Mouse (Mus musculus): ENCODE measurements around the gene Depdc1b. TPM values are rescaled to one million over a fixed set of nuclear protein-coding genes. Genes with fewer than 3 reads are reported as not detected.
A peak's percentile ranks its signal among the peaks of the same experiment; 100 is the strongest.

Gene Depdc1b
- polyA plus RNA-seq, 1 experiment from 2014 or later, result 7.3 TPM

- no peak for DNase-seq (ENCODE audit: low spot score)
- Histone ChIP-seq H3K9me3 (ENCODE audit: control insufficient read depth, low read length) (no peaks in the 10 kb centered on the region), H3K27ac (ENCODE audit: low read depth) (no peak overlapping the region), H3K4me3 (ENCODE audit: low read depth, low read length) (no peak overlapping the region), H3K27me3 (replicated peaks; ENCODE audit: control insufficient read depth, insufficient read depth, low read length) (no peaks in the 10 kb centered on the region), H3K9ac (ENCODE audit: low read length) (no peak overlapping the region), H3K36me3 (ENCODE audit: control insufficient read depth, insufficient read depth, low read length) (peaks cover 22% of the 10 kb centered on the region), H3K4me2 (ENCODE audit: low read length) (no peak overlapping the region), H3K4me1 (replicated peaks; ENCODE audit: control insufficient read depth, insufficient read depth, low read length) (no peaks in the 10 kb centered on the region)
- 88% methylated on average over 22 of the region's 22 CpGs for WGBS
- no peak for ATAC-seq (replicated peaks; ENCODE audit: low FRiP score, low TSS enrichment, low read depth)
These were observed 8.0 kb downstream of the Depdc1b start for GRCm38 (mm10) chr13:108323866-108324829.

- Histone ChIP-seq H3K4me1 (replicated peaks; ENCODE audit: control insufficient read depth, insufficient read depth, low read length) (no peaks in the 10 kb centered on the region), H3K36me3 (ENCODE audit: control insufficient read depth, insufficient read depth, low read length) (peaks cover 22% of the 10 kb centered on the region), H3K4me3 (ENCODE audit: low read depth, low read length) (no peak overlapping the region), H3K9ac (ENCODE audit: low read length) (no peak overlapping the region), H3K27ac (ENCODE audit: low read depth) (no peak overlapping the region), H3K27me3 (replicated peaks; ENCODE audit: control insufficient read depth, insufficient read depth, low read length) (no peaks in the 10 kb centered on the region), H3K9me3 (ENCODE audit: control insufficient read depth, low read length) (no peaks in the 10 kb centered on the region), H3K4me2 (ENCODE audit: low read length) (no peak overlapping the region)
- WGBS, result 88% methylated on average over 5 of the region's 5 CpGs
- DNase-seq (ENCODE audit: low spot score) (no peak), ATAC-seq (replicated peaks; ENCODE audit: low FRiP score, low TSS enrichment, low read depth) (no peak)
These were observed 9.7 kb downstream of the Depdc1b start for GRCm38 (mm10) chr13:108325871-108326270.

GRCm38 (mm10) chr13:108326351-108326750 lies 10.2 kb downstream of the Depdc1b start:
- Histone ChIP-seq H3K4me3 (ENCODE audit: low read depth, low read length) (no peak overlapping the region), H3K27ac (ENCODE audit: low read depth) (no peak overlapping the region), H3K27me3 (replicated peaks; ENCODE audit: control insufficient read depth, insufficient read depth, low read length) (no peaks in the 10 kb centered on the region), H3K4me1 (replicated peaks; ENCODE audit: control insufficient read depth, insufficient read depth, low read length) (no peaks in the 10 kb centered on the region), H3K4me2 (ENCODE audit: low read length) (no peak overlapping the region), H3K9me3 (ENCODE audit: control insufficient read depth, low read length) (no peaks in the 10 kb centered on the region), H3K36me3 (ENCODE audit: control insufficient read depth, insufficient read depth, low read length) (peaks cover 22% of the 10 kb centered on the region), H3K9ac (ENCODE audit: low read length) (no peak overlapping the region)
- DNase-seq (ENCODE audit: low spot score), result no peak
- ATAC-seq (replicated peaks; ENCODE audit: low FRiP score, low TSS enrichment, low read depth), result no peak
- WGBS, result 90% methylated on average over 10 of the region's 10 CpGs

- no peaks in the 10 kb centered on the region for H3K27me3 ChIP-seq (replicated peaks; ENCODE audit: control insufficient read depth, insufficient read depth, low read length)
- 71% methylated on average over 7 of the region's 7 CpGs for WGBS
- no peak overlapping the region for H3K9ac ChIP-seq (ENCODE audit: low read length)
- no peaks in the 10 kb centered on the region for H3K9me3 ChIP-seq (ENCODE audit: control insufficient read depth, low read length)
- DNase-seq (ENCODE audit: low spot score) (no peak), ATAC-seq (replicated peaks; ENCODE audit: low FRiP score, low TSS enrichment, low read depth) (no peak)
- no peak overlapping the region for H3K4me2 ChIP-seq (ENCODE audit: low read length)
- no peak overlapping the region for H3K27ac ChIP-seq (ENCODE audit: low read depth)
- no peaks in the 10 kb centered on the region for H3K4me1 ChIP-seq (replicated peaks; ENCODE audit: control insufficient read depth, insufficient read depth, low read length)
- H3K4me3 ChIP-seq (ENCODE audit: low read depth, low read length), result no peak overlapping the region
- H3K36me3 ChIP-seq (ENCODE audit: control insufficient read depth, insufficient read depth, low read length), result peaks cover 22% of the 10 kb centered on the region
These were observed 10.9 kb downstream of the Depdc1b start for GRCm38 (mm10) chr13:108327047-108327446.

- Histone ChIP-seq H3K4me2 (ENCODE audit: low read length) (no peak overlapping the region), H3K9me3 (ENCODE audit: control insufficient read depth, low read length) (no peaks in the 10 kb centered on the region), H3K9ac (ENCODE audit: low read length) (no peak overlapping the region), H3K4me1 (replicated peaks; ENCODE audit: control insufficient read depth, insufficient read depth, low read length) (no peaks in the 10 kb centered on the region), H3K27me3 (replicated peaks; ENCODE audit: control insufficient read depth, insufficient read depth, low read length) (no peaks in the 10 kb centered on the region), H3K36me3 (ENCODE audit: control insufficient read depth, insufficient read depth, low read length) (peaks cover 22% of the 10 kb centered on the region), H3K4me3 (ENCODE audit: low read depth, low read length) (no peak overlapping the region), H3K27ac (ENCODE audit: low read depth) (no peak overlapping the region)
- ATAC-seq (replicated peaks; ENCODE audit: low FRiP score, low TSS enrichment, low read depth), result no peak
- WGBS, result 90% methylated on average over 21 of the region's 21 CpGs
- no peak for DNase-seq (ENCODE audit: low spot score)
These were observed 12.5 kb downstream of the Depdc1b start for GRCm38 (mm10) chr13:108328406-108329180.

- no peak overlapping the region for H3K27ac ChIP-seq (ENCODE audit: low read depth)
- H3K9me3 ChIP-seq (ENCODE audit: control insufficient read depth, low read length), result no peaks in the 10 kb centered on the region
- 74% methylated on average over 3 of the region's 3 CpGs for WGBS
- H3K4me2 ChIP-seq (ENCODE audit: low read length), result no peak overlapping the region
- H3K4me1 ChIP-seq (replicated peaks; ENCODE audit: control insufficient read depth, insufficient read depth, low read length), result no peaks in the 10 kb centered on the region
- no peak overlapping the region for H3K9ac ChIP-seq (ENCODE audit: low read length)
- H3K36me3 ChIP-seq (ENCODE audit: control insufficient read depth, insufficient read depth, low read length), result peaks cover 12% of the 10 kb centered on the region
- ATAC-seq (replicated peaks; ENCODE audit: low FRiP score, low TSS enrichment, low read depth) (no peak), DNase-seq (ENCODE audit: low spot score) (no peak)
- no peak overlapping the region for H3K4me3 ChIP-seq (ENCODE audit: low read depth, low read length)
- H3K27me3 ChIP-seq (replicated peaks; ENCODE audit: control insufficient read depth, insufficient read depth, low read length), result no peaks in the 10 kb centered on the region
These were observed 13.6 kb downstream of the Depdc1b start for GRCm38 (mm10) chr13:108329693-108330092.

GRCm38 (mm10) chr13:108335257-108336003 lies 19.3 kb downstream of the Depdc1b start:
- no peak overlapping the region for H3K9ac ChIP-seq (ENCODE audit: low read length)
- H3K27me3 ChIP-seq (replicated peaks; ENCODE audit: control insufficient read depth, insufficient read depth, low read length), result no peaks in the 10 kb centered on the region
- H3K36me3 ChIP-seq (ENCODE audit: control insufficient read depth, insufficient read depth, low read length), result no peaks in the 10 kb centered on the region
- no peak overlapping the region for H3K27ac ChIP-seq (ENCODE audit: low read depth)
- DNase-seq (ENCODE audit: low spot score) (no peak), ATAC-seq (replicated peaks; ENCODE audit: low FRiP score, low TSS enrichment, low read depth) (peak; percentile 33; the same call in 1 of the 2 replicates)
- H3K4me3 ChIP-seq (ENCODE audit: low read depth, low read length), result no peak overlapping the region
- no peaks in the 10 kb centered on the region for H3K9me3 ChIP-seq (ENCODE audit: control insufficient read depth, low read length)
- WGBS, result 71% methylated on average over 15 of the region's 15 CpGs
- peaks cover 3% of the 10 kb centered on the region; the same call in 1 of the 2 replicates for H3K4me1 ChIP-seq (replicated peaks; ENCODE audit: control insufficient read depth, insufficient read depth, low read length)
- peak overlapping the region; percentile 15; the same call in 1 of the 2 replicates for H3K4me2 ChIP-seq (ENCODE audit: low read length)

- DNase-seq (ENCODE audit: low spot score) (no peak), ATAC-seq (replicated peaks; ENCODE audit: low FRiP score, low TSS enrichment, low read depth) (no peak)
- H3K4me3 ChIP-seq (ENCODE audit: low read depth, low read length), result no peak overlapping the region
- WGBS, result 84% methylated on average over 11 of the region's 11 CpGs
- no peaks in the 10 kb centered on the region for H3K27me3 ChIP-seq (replicated peaks; ENCODE audit: control insufficient read depth, insufficient read depth, low read length)
- no peaks in the 10 kb centered on the region for H3K9me3 ChIP-seq (ENCODE audit: control insufficient read depth, low read length)
- H3K36me3 ChIP-seq (ENCODE audit: control insufficient read depth, insufficient read depth, low read length), result no peaks in the 10 kb centered on the region
- H3K4me1 ChIP-seq (replicated peaks; ENCODE audit: control insufficient read depth, insufficient read depth, low read length), result peaks cover 3% of the 10 kb centered on the region; the same call in 1 of the 2 replicates
- no peak overlapping the region for H3K27ac ChIP-seq (ENCODE audit: low read depth)
- H3K9ac ChIP-seq (ENCODE audit: low read length), result no peak overlapping the region
- no peak overlapping the region for H3K4me2 ChIP-seq (ENCODE audit: low read length)
These were observed 20.1 kb downstream of the Depdc1b start for GRCm38 (mm10) chr13:108336192-108336591.

Data from intestine, embryonic 14.5 days (tissue).